Comparison of ENCODE assay signal across 7 mouse cellular contexts in genomic region chr15:101230995-101231647, GRCm38 (mm10). TPM values are rescaled to one million over a fixed set of nuclear protein-coding genes. Genes with fewer than 3 reads are reported as not detected.
DNase-seq lines count a peak whose midpoint lies in the region; ATAC-seq lines count a peak whose summit lies in the region.

No protein-coding gene starts in this region.

- H3K4me1 ChIP-seq in forebrain, embryonic 11.5 days (replicated peaks; ENCODE audit: control insufficient read depth, insufficient read depth, low read length): no peaks in the 10 kb centered on the region

- peaks cover 3% of the 10 kb centered on the region for H3K36me3 ChIP-seq in forebrain, embryonic 11.5 days (ENCODE audit: control insufficient read depth, insufficient read depth, low read length)

- H3K4me3 ChIP-seq in forebrain, embryonic 11.5 days (ENCODE audit: low read depth, low read length): no peak overlapping the region

- peak overlapping the region; percentile 24; the same call in 1 of the 2 replicates for H3K4me2 ChIP-seq in forebrain, embryonic 11.5 days (ENCODE audit: low read depth, low read length, severe bottlenecking)

- no peak overlapping the region for H3K27ac ChIP-seq in forebrain, embryonic 11.5 days (ENCODE audit: low read depth, low read length)

- no peak overlapping the region for H3K9ac ChIP-seq in forebrain, embryonic 11.5 days (ENCODE audit: low read length)

- no peaks in the 10 kb centered on the region; the same call in 1 of the 2 replicates for H3K27me3 ChIP-seq in forebrain, embryonic 11.5 days (ENCODE audit: control insufficient read depth, insufficient read depth, low read length)

- DNase-seq in A20 (ENCODE audit: low read depth, low spot score): peak; percentile 72
- peak; percentile 60 for DNase-seq in forebrain, embryonic 11.5 days (ENCODE audit: low spot score)
- DNase-seq in kidney, adult 18-20 months: peak; percentile 56
- DNase-seq in lung, postnatal 36 days: peak; percentile 74
- peak; percentile 34 for DNase-seq in yolk sac, embryonic 10.5 days (ENCODE audit: low spot score)
- no peak for DNase-seq in gastrocnemius, postnatal 25 days

- H3K9me3 ChIP-seq in forebrain, embryonic 11.5 days (ENCODE audit: control insufficient read depth, low read length): no peaks in the 10 kb centered on the region

- peak; percentile 54 for ATAC-seq in CD4-positive, CD25-positive, alpha-beta regulatory T cell, adult 4 months
- ATAC-seq in forebrain, embryonic 11.5 days (replicated peaks; ENCODE audit: low FRiP score): no peak

- 78% methylated on average over 23 of the region's 23 CpGs for WGBS in forebrain, embryonic 11.5 days

RNA-seq across cellular contexts. Expression of gene Grasp, which starts 7.1 kb away (rescaled TPM):
- polyA plus RNA-seq in CD4-positive, CD25-positive, alpha-beta regulatory T cell, adult 4 months (2017; shearing (Covaris generic)): under 1 TPM in 1 of 2 experiments, not detected in 1; 0.47 TPM
- polyA plus RNA-seq in forebrain, embryonic 11.5 days (2014; fragmentation: Nextera tagmentation; extraction: Ambion mirVana): 4.6 and 5.6 TPM in 2 replicates
- 1 to 10 TPM; 4.3 to 5.7 TPM for total RNA-seq in gastrocnemius, postnatal 25 days (2021)

RNA-seq across cellular contexts. Expression of gene Nr4a1, which starts 22.9 kb away (rescaled TPM):
- 100 to 1,000 TPM in 1 of 2 experiments, 10 to 100 TPM in 1; 57.3 to 120 TPM for polyA plus RNA-seq in CD4-positive, CD25-positive, alpha-beta regulatory T cell, adult 4 months (2017; shearing (Covaris generic))
- 2.6 and 2.7 TPM in 2 replicates for polyA plus RNA-seq in forebrain, embryonic 11.5 days (2014; fragmentation: Nextera tagmentation; extraction: Ambion mirVana)
- 10 to 100 TPM; 52.2 to 90.7 TPM for total RNA-seq in gastrocnemius, postnatal 25 days (2021)

RNA-seq across cellular contexts. Expression of gene Atg101, which starts 53.0 kb away (rescaled TPM):
- 10 to 100 TPM; 67.8 to 79.0 TPM for polyA plus RNA-seq in CD4-positive, CD25-positive, alpha-beta regulatory T cell, adult 4 months (2017; shearing (Covaris generic))
- polyA plus RNA-seq in forebrain, embryonic 11.5 days (2014; fragmentation: Nextera tagmentation; extraction: Ambion mirVana): 62.1 and 65.7 TPM in 2 replicates
- 10 to 100 TPM; 22.3 to 31.3 TPM for total RNA-seq in gastrocnemius, postnatal 25 days (2021)

RNA-seq across cellular contexts. Expression of gene Acvr1b, which starts 57.3 kb away (rescaled TPM):
- polyA plus RNA-seq in CD4-positive, CD25-positive, alpha-beta regulatory T cell, adult 4 months (2017; shearing (Covaris generic)): 1 to 10 TPM; 4.0 to 5.4 TPM
- polyA plus RNA-seq in forebrain, embryonic 11.5 days (2014; fragmentation: Nextera tagmentation; extraction: Ambion mirVana): 15.0 and 16.0 TPM in 2 replicates
- total RNA-seq in gastrocnemius, postnatal 25 days (2021): 10 to 100 TPM; 23.0 to 34.4 TPM

Comparison
In these comparisons a context has a peak if more than half of its experiments do, and no peak if none do; other contexts are left out.
1. RNA of gene Nr4a1, which starts 22.9 kb away (polyA plus RNA-seq): 57.3 to 120 TPM in CD4-positive, CD25-positive, alpha-beta regulatory T cell, adult 4 months; 2.6 to 2.7 TPM in forebrain, embryonic 11.5 days; every median in the first group is over 10 times any median in the second.